Mouse (Mus musculus): ENCODE measurements around the gene Ssh1. TPM values are rescaled to one million over a fixed set of nuclear protein-coding genes. Genes with fewer than 3 reads are reported as not detected.

Gene Ssh1
- polyA plus RNA-seq (2015; fragmentation: Nextera tagmentation; extraction: Ambion mirVana), result 3.7 and 4.3 TPM in 2 replicates

DNA sequence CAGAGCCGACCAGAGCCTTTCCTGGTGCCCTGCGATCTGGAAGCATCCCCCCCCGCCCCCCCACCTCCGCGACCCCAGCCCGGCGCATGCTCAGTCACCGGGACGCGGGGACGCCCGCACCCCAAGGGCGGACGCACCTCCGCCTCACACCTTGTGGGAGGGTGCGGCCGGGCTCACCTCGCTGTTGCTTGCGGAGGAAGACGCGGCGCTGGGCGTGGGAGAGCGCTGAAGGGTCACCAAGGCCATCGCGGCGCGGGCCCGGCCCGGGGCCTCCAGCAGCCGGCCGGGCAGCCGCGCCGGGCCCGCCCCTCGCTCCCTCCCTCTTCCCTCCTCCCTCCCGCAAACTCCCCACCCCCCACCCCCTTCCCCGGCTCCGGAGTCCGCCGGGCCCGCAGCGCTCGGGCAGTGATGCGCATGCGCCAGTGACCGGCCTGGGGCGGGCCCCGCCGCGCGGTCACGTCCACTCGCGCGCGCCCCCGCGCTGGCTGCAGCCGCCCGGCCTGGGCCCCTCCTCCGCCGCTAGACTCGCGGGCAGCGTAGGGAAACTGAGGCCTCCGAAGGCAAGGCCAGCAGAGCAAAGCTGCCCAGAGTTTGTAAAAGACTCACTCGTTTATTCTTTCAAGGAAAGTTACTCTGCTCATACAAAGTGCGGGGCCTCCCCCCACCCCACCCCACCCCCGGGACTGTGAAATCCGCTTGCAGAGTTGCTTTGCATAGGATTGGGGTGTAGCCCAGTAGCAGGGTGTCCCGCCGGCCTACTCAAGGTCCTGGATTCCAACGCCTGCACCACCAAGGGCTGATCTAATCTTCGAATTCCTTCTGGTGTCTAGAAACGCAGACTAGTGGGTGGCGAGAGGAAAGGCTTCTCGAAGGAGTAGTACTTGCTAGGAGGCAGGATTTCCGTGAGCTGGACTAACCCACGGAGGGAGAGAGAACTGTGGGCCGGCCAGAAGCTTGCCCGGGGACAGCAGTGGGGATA lies at the start of gene Ssh1:
Ssh1 (minus strand) TSS at position 408 of the 979 bp plus-strand sequence.
- Histone ChIP-seq H3K4me2 (ENCODE audit: low read depth, low read length) (peak within 1 kb of the TSS; percentile 99), H3K36me3 (replicated peaks; ENCODE audit: insufficient read depth, low read length) (no peaks in the 10 kb centered on the region), H3K9me3 (ENCODE audit: low read length) (no peaks in the 10 kb centered on the region), H3K4me1 (ENCODE audit: insufficient read depth) (peaks cover 37% of the 10 kb centered on the region), H3K4me3 (ENCODE audit: low read depth, low read length) (peak within 1 kb of the TSS; percentile 92), H3K9ac (replicated peaks) (peak within 1 kb of the TSS; percentile 83), H3K27ac (ENCODE audit: low read depth) (peak within 1 kb of the TSS; percentile 88), H3K27me3 (ENCODE audit: insufficient read depth, low read length) (no peaks in the 10 kb centered on the region; the same call in 1 of the 2 replicates)
- DNase-seq, result peak; percentile 90
- ATAC-seq, result peak; percentile 81
- 0 out of 2 replicates have a peak, but pooled peaks have one; percentile 3 for TF ChIP-seq CTCF (IDR thresholded peaks at IDR 0.05; ENCODE audit: low read depth)
- TF ChIP-seq EP300 (IDR thresholded peaks at IDR 0.05; ENCODE audit: low read depth), result no peak
- 2% methylated on average over 49 of the region's 83 CpGs for WGBS (ENCODE audit: insufficient replicate concordance)

DNA sequence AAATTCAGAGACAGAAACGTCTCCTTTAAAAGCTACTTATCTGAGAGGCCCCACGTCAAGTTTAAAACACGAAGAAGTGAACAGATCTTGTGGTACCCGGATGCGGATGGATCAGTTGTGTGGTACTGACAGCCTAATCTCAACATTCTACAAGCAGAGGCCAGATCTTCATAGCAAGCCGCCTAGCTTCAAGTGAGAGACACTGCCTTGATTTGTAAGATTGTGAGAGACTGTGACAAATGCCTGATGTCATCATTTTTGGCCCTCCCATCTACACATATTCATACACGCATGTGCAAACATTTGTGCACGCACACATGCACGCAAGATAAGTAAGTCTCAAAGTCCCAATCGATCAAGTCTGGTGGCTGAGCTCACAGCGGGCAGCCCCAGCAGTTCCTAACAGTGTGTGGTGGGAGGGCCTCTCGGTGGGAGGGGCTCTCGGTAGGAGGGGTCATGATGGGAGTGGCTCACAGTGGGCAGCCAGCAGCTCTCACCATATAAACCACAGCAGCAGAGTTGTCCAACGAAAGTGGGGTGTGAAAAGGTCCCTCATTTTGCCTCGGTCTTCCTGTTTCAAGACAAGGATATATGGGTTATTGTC lies 47.7 kb upstream of the Ssh1 start:
- Histone ChIP-seq H3K4me1 (ENCODE audit: insufficient read depth) (no peaks in the 10 kb centered on the region), H3K27me3 (ENCODE audit: insufficient read depth, low read length) (no peaks in the 10 kb centered on the region), H3K36me3 (replicated peaks; ENCODE audit: insufficient read depth, low read length) (no peaks in the 10 kb centered on the region), H3K9me3 (ENCODE audit: low read length) (no peaks in the 10 kb centered on the region), H3K27ac (ENCODE audit: low read depth) (no peak overlapping the region), H3K4me3 (ENCODE audit: low read depth, low read length) (no peak overlapping the region), H3K4me2 (ENCODE audit: low read depth, low read length) (no peak overlapping the region), H3K9ac (replicated peaks) (no peak overlapping the region)
- DNase-seq (peak; percentile 71), ATAC-seq (peak; percentile 96)
- WGBS (ENCODE audit: insufficient replicate concordance), result 12% methylated on average over 15 of the region's 15 CpGs
- peak; percentile 18; the same call in 1 of the 2 replicates for TF ChIP-seq CTCF (IDR thresholded peaks at IDR 0.05; ENCODE audit: low read depth)
- no peak for TF ChIP-seq EP300 (IDR thresholded peaks at IDR 0.05; ENCODE audit: low read depth)

DNA sequence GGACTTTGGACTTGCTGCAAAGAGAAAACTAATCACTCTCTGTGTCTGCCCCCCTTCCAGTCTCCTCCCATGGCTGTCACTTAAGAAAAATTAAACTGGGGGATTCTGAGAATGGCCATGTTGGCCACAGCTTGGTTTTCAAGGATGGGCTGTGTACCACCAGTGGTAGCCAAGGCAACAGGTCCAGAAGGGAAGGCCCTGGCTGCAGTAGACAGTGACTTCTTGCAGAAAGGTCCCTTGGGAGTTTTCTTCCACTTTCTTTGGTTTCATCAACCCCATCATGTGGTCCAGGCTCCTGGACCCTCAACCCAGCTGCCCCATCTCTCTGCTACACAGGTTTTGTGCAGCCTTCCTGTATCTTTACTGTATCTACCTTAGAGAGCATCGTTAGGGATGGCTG lies 47.2 kb upstream of the Ssh1 start:
- TF ChIP-seq CTCF (IDR thresholded peaks at IDR 0.05; ENCODE audit: low read depth) (no peak), EP300 (IDR thresholded peaks at IDR 0.05; ENCODE audit: low read depth) (no peak)
- Histone ChIP-seq H3K4me3 (ENCODE audit: low read depth, low read length) (no peak overlapping the region), H3K27ac (ENCODE audit: low read depth) (no peak overlapping the region)

GRCm38 (mm10) chr5:114040508-114040907 lies 46.8 kb upstream of the Ssh1 start:
- Histone ChIP-seq H3K9ac (replicated peaks) (no peak overlapping the region), H3K27ac (ENCODE audit: low read depth) (no peak overlapping the region), H3K27me3 (ENCODE audit: insufficient read depth, low read length) (no peaks in the 10 kb centered on the region), H3K9me3 (ENCODE audit: low read length) (no peaks in the 10 kb centered on the region), H3K4me2 (ENCODE audit: low read depth, low read length) (no peak overlapping the region), H3K4me1 (ENCODE audit: insufficient read depth) (no peaks in the 10 kb centered on the region), H3K4me3 (ENCODE audit: low read depth, low read length) (no peak overlapping the region), H3K36me3 (replicated peaks; ENCODE audit: insufficient read depth, low read length) (no peaks in the 10 kb centered on the region)
- WGBS (ENCODE audit: insufficient replicate concordance), result 39% methylated on average over 8 of the region's 8 CpGs
- TF ChIP-seq EP300 (IDR thresholded peaks at IDR 0.05; ENCODE audit: low read depth), result no peak
- TF ChIP-seq CTCF (IDR thresholded peaks at IDR 0.05; ENCODE audit: low read depth), result no peak
- no peak for ATAC-seq
- no peak for DNase-seq

More for the DNA sequence above, 47.2 kb upstream of the Ssh1 start:
- Histone ChIP-seq H3K27me3 (ENCODE audit: insufficient read depth, low read length) (no peaks in the 10 kb centered on the region), H3K9me3 (ENCODE audit: low read length) (no peaks in the 10 kb centered on the region), H3K36me3 (replicated peaks; ENCODE audit: insufficient read depth, low read length) (no peaks in the 10 kb centered on the region), H3K4me1 (ENCODE audit: insufficient read depth) (no peaks in the 10 kb centered on the region), H3K4me2 (ENCODE audit: low read depth, low read length) (no peak overlapping the region), H3K9ac (replicated peaks) (no peak overlapping the region)
- no peak for DNase-seq
- 30% methylated on average over 1 of the region's 1 CpGs for WGBS (ENCODE audit: insufficient replicate concordance)
- ATAC-seq, result no peak

DNA sequence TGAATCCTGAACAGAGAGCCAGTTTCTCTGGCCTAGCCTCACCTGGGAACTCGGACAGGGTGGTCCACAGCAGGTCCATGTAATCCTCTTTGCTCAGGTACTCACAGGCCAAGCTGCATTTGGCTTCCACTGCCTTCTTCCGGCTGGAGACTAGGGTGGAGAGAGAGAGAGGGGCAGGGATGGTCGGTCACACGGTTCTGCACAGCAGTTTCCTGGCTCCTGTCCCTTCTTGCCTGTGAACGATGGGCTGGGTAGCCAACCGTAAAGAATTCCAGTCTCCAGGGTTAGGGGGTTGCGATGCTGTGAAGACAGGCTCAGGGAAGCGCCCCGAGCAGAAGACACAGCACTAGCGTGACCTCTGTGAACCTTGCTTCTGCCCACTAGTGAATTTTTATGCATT lies 41.4 kb upstream of the Ssh1 start:
- H3K9ac ChIP-seq (replicated peaks), result no peak overlapping the region
- H3K27me3 ChIP-seq (ENCODE audit: insufficient read depth, low read length), result no peaks in the 10 kb centered on the region
- ATAC-seq (no peak), DNase-seq (no peak)
- H3K4me1 ChIP-seq (ENCODE audit: insufficient read depth), result no peaks in the 10 kb centered on the region
- no peak overlapping the region for H3K27ac ChIP-seq (ENCODE audit: low read depth)
- WGBS (ENCODE audit: insufficient replicate concordance), result 61% methylated on average over 10 of the region's 10 CpGs
- H3K4me3 ChIP-seq (ENCODE audit: low read depth, low read length), result no peak overlapping the region
- no peaks in the 10 kb centered on the region; the same call in 1 of the 2 replicates for H3K9me3 ChIP-seq (ENCODE audit: low read length)
- H3K4me2 ChIP-seq (ENCODE audit: low read depth, low read length), result no peak overlapping the region
- H3K36me3 ChIP-seq (replicated peaks; ENCODE audit: insufficient read depth, low read length), result no peaks in the 10 kb centered on the region
- no peak for TF ChIP-seq CTCF (IDR thresholded peaks at IDR 0.05; ENCODE audit: low read depth)

DNA sequence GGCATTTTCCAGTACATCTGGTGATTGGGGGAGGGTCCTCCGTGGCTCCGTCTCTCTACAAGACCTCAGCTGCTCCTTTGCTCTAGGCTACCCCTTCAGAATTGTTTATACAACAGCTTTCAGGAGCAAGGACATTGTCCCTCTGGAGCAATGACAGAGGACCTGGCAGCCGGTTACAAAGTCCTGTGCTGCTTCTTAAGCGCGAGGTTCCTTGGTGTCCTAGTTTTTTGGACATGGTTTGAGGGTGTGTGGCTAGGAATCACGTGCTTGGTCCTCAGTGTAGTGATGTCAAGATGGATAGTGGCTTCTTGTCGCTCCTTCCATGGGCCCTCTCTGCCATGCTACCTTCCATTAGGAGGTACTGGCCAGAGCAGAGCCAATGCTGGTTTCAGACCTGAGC lies 40.7 kb upstream of the Ssh1 start:
- Histone ChIP-seq H3K27me3 (ENCODE audit: insufficient read depth, low read length) (no peaks in the 10 kb centered on the region), H3K4me2 (ENCODE audit: low read depth, low read length) (no peak overlapping the region), H3K9me3 (ENCODE audit: low read length) (no peaks in the 10 kb centered on the region; the same call in 1 of the 2 replicates), H3K27ac (ENCODE audit: low read depth) (no peak overlapping the region), H3K4me1 (ENCODE audit: insufficient read depth) (no peaks in the 10 kb centered on the region), H3K9ac (replicated peaks) (no peak overlapping the region), H3K4me3 (ENCODE audit: low read depth, low read length) (no peak overlapping the region), H3K36me3 (replicated peaks; ENCODE audit: insufficient read depth, low read length) (no peaks in the 10 kb centered on the region)
- TF ChIP-seq CTCF (IDR thresholded peaks at IDR 0.05; ENCODE audit: low read depth) (no peak), EP300 (IDR thresholded peaks at IDR 0.05; ENCODE audit: low read depth) (no peak)
- ATAC-seq (no peak), DNase-seq (no peak)
- WGBS (ENCODE audit: insufficient replicate concordance), result 68% methylated on average over 7 of the region's 7 CpGs

Data from liver, postnatal 0 days (tissue).